Mouse (Mus musculus) left cerebral cortex, adult 18-20 months (tissue): ENCODE data around the gene Klhl18. TPM values are rescaled to one million over a fixed set of nuclear protein-coding genes. Genes with fewer than 3 reads are reported as not detected.
A peak's percentile ranks its signal among the peaks of the same experiment; 100 is the strongest.

ENCODE experiments used
- DNase-seq, 2 experiments: peaks; one replicate each; pipeline ENCODE4 v3.0.0; 2021 to 2022; ENCODE audit warnings: low spot score in 2 of 2, mixed read lengths in 1 of 2
- long read RNA-seq, 2 experiments: library from polyadenylated mRNA; stranded (forward); transcript quantifications; one replicate each; pipeline ENCODE4 v2.0.0; 2021
- total RNA-seq, 2 experiments: library from RNA; stranded (reverse); gene quantifications; 2 replicates each; pipeline ENCODE4 v1.2.3; 2021

Klhl18 gene
- total RNA-seq, result 10 to 100 TPM; 30.0 to 30.6 TPM
- long read RNA-seq, experiment 1, full-length matches to known transcripts, result 8 of 13 reads
- long read RNA-seq, experiment 1, partial matches to known transcripts, result 1 of 13 reads
- long read RNA-seq, experiment 1, other reads (novel, unspliced or antisense), result 4 of 13 reads
- long read RNA-seq, experiment 2, full-length matches to known transcripts, result 3 of 7 reads
- long read RNA-seq, experiment 2, partial matches to known transcripts, result 0 of 7 reads
- long read RNA-seq, experiment 2, other reads (novel, unspliced or antisense), result 4 of 7 reads

- peak; percentile 99 for DNase-seq
These were observed at the start of gene Klhl18, which contains the start of gene Kif9 for GRCm38 (mm10) chr9:110476124-110477091. TSS of gene Klhl18 (minus strand) at chr9:110476694. TSS of gene Kif9 (plus strand) at chr9:110476958.

DNA sequence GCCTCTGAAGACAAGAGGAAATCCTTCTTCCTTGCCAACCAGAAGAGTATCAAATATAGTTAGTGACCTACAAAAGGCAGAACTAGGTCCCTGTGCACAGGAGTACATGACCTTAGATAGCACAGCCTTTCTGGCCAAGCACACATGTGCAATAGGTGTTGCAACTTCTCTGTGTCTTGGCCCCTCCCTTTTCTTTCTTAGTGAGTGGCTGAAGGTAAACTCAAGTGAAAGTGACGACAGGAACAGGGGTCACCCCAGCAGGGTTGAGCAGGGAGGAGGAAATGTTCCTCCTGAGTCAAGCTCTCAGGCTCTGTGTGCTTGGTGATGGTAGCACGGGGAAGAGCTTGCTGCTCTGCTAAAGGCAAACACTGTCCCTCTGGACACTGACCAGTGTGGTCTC lies 49.2 kb upstream of the Klhl18 start:
- DNase-seq, result no peak

DNA sequence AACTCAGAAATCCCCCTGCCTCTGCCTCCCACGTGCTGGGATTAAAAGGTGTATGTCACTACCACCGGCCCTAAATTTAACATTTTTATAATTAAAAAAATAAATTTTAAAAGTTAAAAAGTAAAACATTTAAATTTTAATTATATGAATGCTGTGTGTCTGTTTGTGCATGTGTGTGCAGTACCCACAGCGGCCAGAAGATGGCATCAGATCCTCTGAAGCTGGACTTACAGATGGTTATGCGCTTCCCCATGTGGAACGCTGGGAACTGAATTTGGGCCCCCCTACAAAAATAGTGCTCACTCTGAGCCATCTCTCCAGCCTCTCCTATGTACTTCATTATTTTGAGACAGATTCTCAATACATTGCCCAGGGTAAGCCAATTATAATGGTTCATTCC lies 14.4 kb upstream of the Klhl18 start:
- no peak for DNase-seq

DNA sequence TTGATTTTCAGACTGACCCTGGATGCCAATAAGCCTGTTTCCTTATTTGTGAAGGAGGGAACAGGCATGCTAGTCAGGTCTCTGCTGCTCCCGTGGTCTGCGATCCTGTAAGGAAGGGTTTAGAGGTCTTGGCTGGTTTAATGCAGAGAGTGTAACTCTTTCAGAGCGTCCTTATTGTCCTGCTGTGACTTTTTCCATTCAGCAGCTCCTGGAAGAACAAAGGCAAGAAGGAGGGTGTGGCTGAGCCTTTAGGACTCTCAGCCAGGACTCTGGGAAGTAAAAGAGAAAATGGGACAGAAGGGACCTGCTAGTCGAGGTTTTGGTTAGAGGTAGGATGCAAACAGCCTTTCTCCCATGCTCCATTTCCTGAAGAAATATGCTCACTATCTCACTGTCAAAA lies 12.3 kb upstream of the Klhl18 start:
- DNase-seq, result no peak

DNA sequence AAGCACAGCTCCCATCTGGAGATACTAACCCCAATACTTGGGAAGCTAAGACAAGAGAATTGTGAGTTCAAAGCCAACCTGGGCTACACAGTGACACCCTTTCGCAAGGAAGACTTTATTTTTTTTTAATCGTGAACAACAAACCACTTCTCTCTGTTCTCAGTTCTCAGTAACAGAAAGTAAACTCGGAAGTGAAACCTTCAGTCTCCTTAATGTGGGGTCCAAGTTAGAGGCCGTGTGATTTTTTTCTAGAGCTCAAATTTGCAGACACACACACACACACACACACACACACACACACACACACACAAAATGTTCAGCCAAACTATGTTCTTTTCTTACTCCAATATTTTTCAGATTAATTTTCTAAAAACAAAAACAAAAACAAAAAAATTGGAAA lies 2.1 kb upstream of the Klhl18 start:
- no peak for DNase-seq

DNA sequence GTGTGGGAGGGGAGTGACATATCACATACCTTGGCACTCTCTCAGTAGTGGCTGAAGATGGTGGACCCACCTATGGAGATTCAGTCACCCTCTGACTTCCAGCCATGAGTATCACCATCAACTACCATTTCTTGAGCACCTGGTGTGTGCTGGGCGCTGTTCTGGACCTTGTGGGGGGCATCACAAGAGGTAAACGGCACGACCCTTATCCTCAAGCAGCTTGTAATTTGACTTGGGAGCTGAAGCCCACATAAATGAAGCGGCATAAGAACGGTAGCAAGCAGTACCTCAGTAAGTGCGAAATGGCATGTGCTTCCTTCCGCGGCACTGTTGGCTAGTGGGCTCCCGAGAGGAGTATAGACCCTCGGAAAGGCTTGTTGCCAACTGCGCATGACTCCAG lies 1.5 kb upstream of the Klhl18 start:
- no peak for DNase-seq

DNA sequence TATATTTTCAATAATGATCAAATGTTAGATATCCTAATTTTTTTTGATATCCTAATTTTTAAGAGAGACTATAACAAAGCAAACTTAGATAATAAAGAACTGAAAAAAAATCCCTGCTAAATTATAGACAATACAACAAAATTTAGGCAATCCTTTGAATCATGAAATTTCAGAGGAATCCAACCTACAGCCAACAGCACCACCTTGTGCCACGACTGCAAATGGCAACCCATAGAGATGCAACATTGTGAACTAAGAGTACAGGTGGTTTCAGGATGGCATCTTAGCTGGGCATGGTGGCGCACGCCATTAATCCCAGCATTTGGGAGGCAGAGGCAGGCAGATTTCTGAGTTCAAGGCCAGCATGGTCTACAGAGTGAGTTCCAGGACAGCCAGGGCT lies 10.3 kb downstream of the Klhl18 start:
- no peak for DNase-seq

DNA sequence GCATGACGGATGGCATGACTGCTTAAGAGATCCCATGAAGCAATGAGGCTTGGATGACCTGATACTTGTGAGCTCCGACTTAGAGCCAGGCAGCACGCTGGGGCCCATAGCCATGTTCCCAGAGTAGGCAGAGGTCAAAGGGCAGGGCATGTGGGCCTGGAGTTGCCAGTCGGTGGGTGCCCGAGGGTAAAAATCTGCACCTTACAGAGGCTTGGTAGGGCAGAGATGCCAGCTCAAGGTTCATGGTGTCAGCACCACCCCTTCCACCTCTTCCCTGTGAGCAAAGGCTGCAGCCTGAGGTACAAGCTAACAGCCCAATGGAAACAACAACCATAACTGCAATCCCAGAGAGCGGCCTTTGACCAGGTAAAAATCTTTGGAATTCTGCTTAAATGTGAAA lies 11.2 kb downstream of the Klhl18 start:
- DNase-seq, result no peak

GRCm38 (mm10) chr9:110463983-110464591 lies 12.4 kb downstream of the Klhl18 start:
- no peak for DNase-seq

DNA sequence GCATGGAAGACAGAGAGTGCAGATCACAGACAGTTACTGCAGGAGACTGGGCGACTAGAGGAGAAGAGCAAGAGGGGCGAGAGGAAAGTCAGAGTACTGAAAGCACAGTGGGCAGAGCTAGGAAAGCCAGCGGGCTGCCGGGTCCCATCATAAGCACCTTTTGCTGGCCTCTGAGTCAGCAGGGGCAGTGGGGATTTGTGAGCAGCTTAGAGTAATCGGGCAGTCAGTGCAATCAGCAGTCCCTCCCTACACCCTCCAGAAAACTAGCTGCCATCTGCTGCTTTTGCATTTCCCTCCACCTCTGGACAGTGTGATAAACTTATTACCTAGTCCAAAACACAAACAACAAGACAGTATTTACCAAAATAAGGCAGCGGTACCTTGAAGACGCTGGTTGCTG lies 14.2 kb downstream of the Klhl18 start:
- DNase-seq, result no peak

GRCm38 (mm10) chr9:110460884-110461815 lies 15.3 kb downstream of the Klhl18 start:
- no peak for DNase-seq

DNA sequence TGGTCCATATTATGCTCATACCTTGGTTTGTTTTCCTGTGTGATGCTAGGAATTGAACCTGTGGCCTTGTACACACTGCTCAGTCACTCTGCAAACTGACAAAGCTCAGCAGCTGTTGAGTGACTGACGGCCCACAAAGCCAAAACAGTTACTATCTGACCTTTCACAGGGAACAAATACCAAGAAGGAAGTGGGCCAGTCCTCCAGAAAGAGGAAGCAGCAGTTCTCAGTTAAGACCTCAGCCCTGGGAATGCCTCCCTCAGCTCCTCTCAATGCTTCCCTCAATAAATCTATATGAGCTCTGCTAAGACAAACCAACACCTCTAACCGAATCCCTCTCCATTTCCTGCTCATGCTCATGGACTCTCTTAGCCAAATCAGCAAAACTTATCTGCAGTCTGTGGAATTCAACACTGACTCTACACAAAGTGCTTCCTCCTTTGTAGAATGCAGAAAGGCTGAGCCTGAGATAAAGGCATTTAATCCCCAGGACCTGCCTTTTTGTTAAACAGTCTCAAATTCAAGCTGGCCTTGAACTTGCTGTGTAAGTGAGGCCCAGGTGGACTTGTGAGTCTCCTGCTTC lies 17.3 kb downstream of the Klhl18 start:
- DNase-seq, result no peak

GRCm38 (mm10) chr9:110457926-110458325 lies 18.6 kb downstream of the Klhl18 start:
- DNase-seq, result no peak

GRCm38 (mm10) chr9:110452523-110452922 lies 24.0 kb downstream of the Klhl18 start:
- no peak for DNase-seq

DNA sequence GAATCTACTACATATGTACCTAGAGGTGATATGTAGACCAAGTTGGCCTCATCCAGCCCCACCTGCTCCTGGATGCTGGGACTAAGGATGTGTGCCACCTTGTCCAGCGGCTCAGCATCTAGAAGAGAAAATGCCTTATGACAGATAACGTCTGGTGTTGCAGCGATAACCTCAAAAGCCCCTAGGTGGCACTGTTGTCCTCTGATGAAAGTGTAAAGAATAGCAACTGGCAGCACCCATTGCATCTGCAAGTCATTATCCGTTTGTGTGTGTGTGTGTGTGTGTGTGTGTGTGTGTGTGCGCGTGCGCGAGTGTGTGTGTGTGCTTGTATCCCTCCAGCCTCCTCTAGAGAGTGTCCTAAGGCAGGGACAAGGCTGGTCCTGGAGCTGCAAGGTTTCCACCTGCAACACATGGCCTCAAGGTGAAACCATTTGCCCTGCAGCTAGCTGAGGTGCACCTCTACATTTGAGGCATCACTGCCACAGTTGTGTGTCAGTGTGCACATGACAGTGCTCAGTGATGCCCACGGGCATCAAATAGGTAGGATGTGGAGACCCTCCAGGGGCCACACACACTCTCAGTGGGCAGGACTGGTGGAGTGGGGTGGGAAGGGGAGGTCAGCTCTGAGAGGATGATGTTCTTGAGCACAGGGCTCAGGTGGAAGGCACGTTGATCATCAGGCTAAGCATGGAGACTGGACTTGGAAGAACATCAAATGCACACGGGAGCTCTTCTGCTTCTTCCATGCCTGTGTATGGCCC lies 27.5 kb downstream of the Klhl18 start:
- peak; percentile 74 to 80 for DNase-seq

DNA sequence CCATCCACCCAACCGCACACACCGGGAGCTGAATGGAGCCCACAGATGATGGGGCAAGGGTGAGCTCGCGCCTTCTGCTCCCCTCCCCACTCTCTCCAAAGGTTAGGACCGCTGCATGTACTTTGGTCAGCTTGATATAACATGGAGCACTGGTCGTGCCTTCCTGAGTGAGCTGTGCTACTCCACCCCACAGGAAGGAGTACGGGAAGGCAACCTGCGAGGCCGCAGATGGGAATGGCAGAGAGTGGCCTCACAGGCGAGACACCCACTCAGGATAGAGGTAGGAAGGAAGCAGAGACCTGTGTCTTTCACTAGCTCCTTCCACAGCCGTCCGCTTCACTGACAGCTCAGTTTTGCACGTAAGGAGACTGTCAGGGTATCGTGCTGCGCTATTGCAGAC lies 28.1 kb downstream of the Klhl18 start:
- no peak for DNase-seq

DNA sequence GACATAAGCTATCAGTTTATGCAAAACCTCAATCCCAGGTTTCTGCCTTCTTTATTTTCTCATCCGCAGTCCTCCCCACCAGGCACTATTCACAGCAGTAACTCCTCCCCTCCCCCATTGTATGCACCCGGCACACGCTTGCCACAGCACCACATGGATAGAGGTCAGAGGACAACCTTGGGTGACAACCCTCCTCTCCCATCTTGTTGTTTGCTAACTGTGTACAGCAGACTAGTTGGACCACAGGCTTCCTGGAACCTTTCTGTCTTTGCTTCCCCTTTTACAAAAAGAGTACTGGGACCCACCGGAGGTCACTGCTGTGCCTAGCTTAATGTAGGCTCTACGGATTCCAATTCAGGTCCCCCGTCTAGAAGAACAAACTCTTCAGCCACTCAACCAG lies 35.9 kb downstream of the Klhl18 start:
- DNase-seq, result no peak

DNA sequence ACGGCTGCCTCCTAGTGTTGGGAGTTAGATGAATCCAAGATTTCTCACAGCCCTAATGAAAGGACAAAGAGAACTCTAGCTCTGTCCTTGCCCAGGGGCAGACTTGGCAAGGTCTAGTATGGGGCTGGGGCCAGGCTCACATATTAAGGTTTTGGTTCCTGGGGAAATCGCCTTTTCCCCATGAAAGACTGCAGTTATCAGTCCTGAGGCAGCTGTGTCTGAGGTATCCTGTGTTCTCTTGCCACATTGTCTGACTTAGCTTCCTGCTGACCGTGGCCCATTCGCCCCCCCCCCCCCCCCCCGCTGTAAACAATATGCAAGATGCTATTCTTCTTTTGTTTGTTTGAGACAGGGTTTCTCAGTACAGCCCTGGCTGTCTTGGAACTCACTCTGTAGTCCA lies 36.4 kb downstream of the Klhl18 start:
- no peak for DNase-seq

GRCm38 (mm10) chr9:110436041-110436440 lies 40.5 kb downstream of the Klhl18 start:
- no peak for DNase-seq

DNA sequence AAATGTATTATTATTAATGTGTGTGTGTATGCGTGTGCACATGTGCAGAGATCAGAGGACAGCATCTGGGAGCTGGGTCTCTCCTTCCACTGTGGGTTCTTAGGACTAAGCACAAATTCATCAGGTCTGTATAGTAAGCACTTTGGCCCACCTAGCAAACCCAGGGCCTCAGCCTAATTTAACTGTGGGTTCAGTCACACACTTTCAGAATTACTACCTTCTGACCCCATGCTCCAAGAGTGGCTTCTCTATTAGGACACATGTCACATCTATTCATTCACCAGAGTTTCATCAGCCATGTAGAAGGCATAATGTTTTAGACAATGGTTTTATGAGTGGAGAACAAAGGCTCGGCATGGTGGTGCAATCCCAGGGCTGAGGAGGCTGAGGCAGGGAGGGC lies 43.4 kb downstream of the Klhl18 start:
- no peak for DNase-seq
